ENCODE assay signal across 30 mouse cellular contexts in the genomic region with DNA sequence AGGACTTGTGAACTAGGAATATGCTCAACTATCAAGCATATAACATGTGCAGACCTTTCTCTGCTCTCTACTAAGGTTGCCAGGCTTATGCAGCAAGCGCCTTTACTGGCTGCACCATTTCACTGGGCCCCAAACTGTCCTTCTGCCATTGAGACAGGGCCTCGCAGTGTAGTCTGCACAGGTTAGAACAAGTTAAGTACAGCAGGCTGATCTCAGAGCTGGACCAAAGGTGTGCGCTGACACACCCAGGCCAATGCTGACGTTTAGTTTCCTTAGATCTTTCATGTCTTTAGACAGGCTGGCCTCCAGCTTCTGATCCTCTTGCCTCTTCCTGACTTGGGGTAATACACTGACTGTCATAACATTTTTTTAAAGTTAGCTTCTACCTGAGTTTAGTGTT. TPM values are rescaled to one million over a fixed set of nuclear protein-coding genes. Genes with fewer than 3 reads are reported as not detected.
A peak's percentile ranks its signal among the peaks of the same experiment; 100 is the strongest.
DNase-seq lines count a peak whose midpoint lies in the region; ATAC-seq and TF ChIP-seq lines count a peak whose summit lies in the region.
"Had no signal": no experiment of that assay in that cellular context is flagged by ENCODE, and none has a peak within 500 bp of the region (broad histone marks: within the 10 kb centered on the region; RNA-seq: fewer than 3 reads in every experiment).

No protein-coding gene starts in this region.

- no peak overlapping the region for H3K9ac ChIP-seq in intestine, embryonic 16.5 days (ENCODE audit: low read depth, low read length)
- no peak overlapping the region for H3K9ac ChIP-seq in stomach, postnatal 0 days (ENCODE audit: low read length)
- H3K9ac ChIP-seq: embryonic facial prominence, embryonic 12.5 days; forebrain, embryonic 12.5 days; forebrain, embryonic 15.5 days; heart, embryonic 12.5 days; heart, embryonic 15.5 days; hindbrain, embryonic 14.5 days had no signal

- no peaks in the 10 kb centered on the region for H3K9me3 ChIP-seq in intestine, embryonic 16.5 days (ENCODE audit: control insufficient read depth, low read length)
- H3K9me3 ChIP-seq in stomach, postnatal 0 days (ENCODE audit: control insufficient read depth, low read length) = no peaks in the 10 kb centered on the region
- H3K9me3 ChIP-seq in midbrain, embryonic 10.5 days (replicated peaks) = no peaks in the 10 kb centered on the region
- H3K9me3 ChIP-seq: embryonic facial prominence, embryonic 12.5 days; forebrain, embryonic 12.5 days; forebrain, embryonic 15.5 days; G1E; heart, embryonic 12.5 days; heart, embryonic 15.5 days had no signal

- H3K4me3 ChIP-seq in gastrocnemius, adult 2 months = no peak overlapping the region
- no peak overlapping the region for H3K4me3 ChIP-seq in intestine, embryonic 16.5 days (ENCODE audit: low read length)
- H3K4me3 ChIP-seq in stomach, postnatal 0 days (ENCODE audit: low read depth, low read length) = no peak overlapping the region
- no peak overlapping the region for H3K4me3 ChIP-seq in midbrain, embryonic 10.5 days
- H3K4me3 ChIP-seq: embryonic facial prominence, embryonic 12.5 days; erythroblast, embryonic 14.5 days; forebrain, embryonic 12.5 days; forebrain, embryonic 15.5 days; heart, embryonic 12.5 days; heart, embryonic 15.5 days had no signal

- H3K4me2 ChIP-seq in intestine, embryonic 16.5 days (ENCODE audit: low read depth, low read length) = no peak overlapping the region
- H3K4me2 ChIP-seq in stomach, postnatal 0 days (replicated peaks; ENCODE audit: low read depth) = no peak overlapping the region
- H3K4me2 ChIP-seq: embryonic facial prominence, embryonic 12.5 days; forebrain, embryonic 12.5 days; forebrain, embryonic 15.5 days; heart, embryonic 12.5 days; heart, embryonic 15.5 days; hindbrain, embryonic 14.5 days had no signal

- no peaks in the 10 kb centered on the region for H3K4me1 ChIP-seq in intestine, embryonic 16.5 days (ENCODE audit: control insufficient read depth, insufficient read depth, low read length)
- H3K4me1 ChIP-seq in stomach, postnatal 0 days (replicated peaks; ENCODE audit: control insufficient read depth, insufficient read depth) = no peaks in the 10 kb centered on the region
- H3K4me1 ChIP-seq in midbrain, embryonic 10.5 days = no peaks in the 10 kb centered on the region
- H3K4me1 ChIP-seq: embryonic facial prominence, embryonic 12.5 days; forebrain, embryonic 12.5 days; forebrain, embryonic 15.5 days; heart, embryonic 12.5 days; heart, embryonic 15.5 days had no signal

- ATAC-seq in intestine, embryonic 16.5 days = peak; percentile 81; the same call in 1 of the 2 replicates
- ATAC-seq in stomach, postnatal 0 days (ENCODE audit: low FRiP score, low TSS enrichment) = peak; percentile 78
- ATAC-seq: forebrain, embryonic 15.5 days; hindbrain, postnatal 0 days; inflammation-experienced regulatory T-cells, adult 6 months; Patski had no signal

- intact Hi-C loops in gastrocnemius, adult 2 months (cut with DNase I) = no loop called here

- H3K27me3 ChIP-seq in intestine, embryonic 16.5 days (replicated peaks; ENCODE audit: control insufficient read depth, insufficient read depth, low read length) = no peaks in the 10 kb centered on the region
- H3K27me3 ChIP-seq in stomach, postnatal 0 days (ENCODE audit: control insufficient read depth, insufficient read depth, low read length) = no peaks in the 10 kb centered on the region
- no peaks in the 10 kb centered on the region for H3K27me3 ChIP-seq in midbrain, embryonic 10.5 days (ENCODE audit: low read depth, poor library complexity, severe bottlenecking)
- H3K27me3 ChIP-seq: CH12.LX; embryonic facial prominence, embryonic 12.5 days; forebrain, embryonic 12.5 days; forebrain, embryonic 15.5 days; heart, embryonic 12.5 days; heart, embryonic 15.5 days; Patski had no signal

- TF ChIP-seq CTCF in gastrocnemius, adult 2 months (IDR thresholded peaks at IDR 0.05) = no peak
- TF ChIP-seq CTCF in stomach, postnatal 0 days (IDR thresholded peaks at IDR 0.05; ENCODE audit: low read depth) = no peak

- H3K36me3 ChIP-seq in intestine, embryonic 16.5 days (ENCODE audit: control insufficient read depth, insufficient read depth, low read length) = peaks cover 11% of the 10 kb centered on the region
- peaks cover 8% of the 10 kb centered on the region; the same call in 1 of the 2 replicates for H3K36me3 ChIP-seq in stomach, postnatal 0 days (ENCODE audit: control insufficient read depth, insufficient read depth, low read length)
- H3K36me3 ChIP-seq in midbrain, embryonic 10.5 days = peaks cover 98% of the 10 kb centered on the region

- TF ChIP-seq EP300 in stomach, postnatal 0 days (optimal IDR thresholded peaks at IDR 0.05) = no peak

- WGBS in intestine, embryonic 16.5 days = 87% methylated on average over 4 of the region's 4 CpGs
- WGBS in stomach, postnatal 0 days = 75% methylated on average over 4 of the region's 4 CpGs
- WGBS in midbrain, embryonic 10.5 days = 91% methylated on average over 4 of the region's 4 CpGs

- no peak for DNase-seq in gastrocnemius, adult 2 months
- DNase-seq in gastrocnemius, adult 18-20 months (ENCODE audit: low spot score) = no peak
- peak; percentile 18 for DNase-seq in urinary bladder, postnatal 14 days (ENCODE audit: low spot score)
- no peak for DNase-seq in urinary bladder, postnatal 25 days (ENCODE audit: low spot score)
- DNase-seq in stomach, postnatal 0 days (ENCODE audit: low spot score) = no peak
- DNase-seq in midbrain, embryonic 10.5 days (ENCODE audit: low spot score) = no peak
- DNase-seq: adrenal gland, adult 2 months; adrenal gland, postnatal 14 days; B cell, adult 2 months; cerebellum, adult 11-12 months; cerebellum, adult 8-10 months; cerebellum, postnatal 10 days; cerebellum, postnatal 36 days; gastrocnemius, postnatal 14 days; heart, adult 18-20 months; heart, postnatal 10 days; heart, postnatal 4 days had no signal

- H3K27ac ChIP-seq in gastrocnemius, adult 2 months = peak overlapping the region; percentile 12; the same call in 1 of the 2 replicates
- no peak overlapping the region for H3K27ac ChIP-seq in intestine, embryonic 16.5 days (ENCODE audit: low read length)
- H3K27ac ChIP-seq in stomach, postnatal 0 days (replicated peaks) = 0 out of 2 replicates have a peak overlapping the region, but pooled peaks have one; percentile 25
- no peak overlapping the region for H3K27ac ChIP-seq in midbrain, embryonic 10.5 days (replicated peaks)
- H3K27ac ChIP-seq: embryonic facial prominence, embryonic 12.5 days; forebrain, embryonic 12.5 days; forebrain, embryonic 15.5 days; heart, embryonic 15.5 days; hindbrain, embryonic 14.5 days; hindbrain, postnatal 0 days had no signal

RNA-seq across cellular contexts. Expression of gene Msh6, which starts 22.9 kb away (rescaled TPM):
- 1 to 10 TPM; 4.0 to 4.9 TPM for total RNA-seq in gastrocnemius, adult 2 months (2021)
- total RNA-seq in gastrocnemius, adult 18-20 months (2021) = 1 to 10 TPM; 4.1 to 4.4 TPM
- polyA plus RNA-seq in intestine, embryonic 16.5 days (2015; fragmentation: Nextera tagmentation; extraction: Ambion mirVana) = 30.1 and 30.2 TPM in 2 replicates
- 11.3 and 11.6 TPM in 2 replicates for polyA plus RNA-seq in stomach, postnatal 0 days (2015; fragmentation: Nextera tagmentation; extraction: Ambion mirVana)
- 91.3 and 95.8 TPM in 2 replicates for polyA plus RNA-seq in midbrain, embryonic 10.5 days (2016; fragmentation: Nextera tagmentation; extraction: Ambion mirVana)

Comparison
In these comparisons a context has a peak if more than half of its experiments do, and no peak if none do; other contexts are left out.
1. H3K27ac ChIP-seq: peak in gastrocnemius, adult 2 months (single experiment) and stomach, postnatal 0 days (single experiment); none in intestine, embryonic 16.5 days (single experiment) and midbrain, embryonic 10.5 days (single experiment).